In the genomic region with DNA sequence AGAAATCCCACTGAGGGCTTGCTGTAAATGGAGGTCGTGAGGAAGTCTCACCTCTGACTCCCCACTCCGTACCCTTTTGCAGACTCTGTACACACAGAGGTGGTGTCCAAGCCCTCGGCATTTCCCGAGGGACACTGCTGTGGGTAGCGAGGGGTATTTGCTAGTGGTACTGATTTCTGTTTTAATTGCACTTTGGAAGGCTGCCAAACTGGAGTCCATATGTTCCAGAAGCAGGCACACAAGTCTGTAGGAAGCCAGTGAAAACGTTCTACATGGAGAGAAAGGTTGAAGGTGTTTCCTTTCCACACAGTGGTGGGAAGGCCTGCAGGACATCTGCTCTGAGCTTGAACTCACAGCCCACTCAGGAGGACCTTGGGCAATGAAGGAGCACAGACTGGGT, we compare ENCODE assay signal across 25 mouse cellular contexts.
DNase-seq lines count a peak whose midpoint lies in the region; ATAC-seq and TF ChIP-seq lines count a peak whose summit lies in the region.
"Had no signal": no experiment of that assay in that cellular context is flagged by ENCODE, and none has a peak within 500 bp of the region (broad histone marks: within the 10 kb centered on the region; RNA-seq: fewer than 3 reads in every experiment).

No protein-coding gene starts in this region.

- ATAC-seq in embryonic facial prominence, embryonic 14.5 days (ENCODE audit: low read depth): no peak
- ATAC-seq in frontal cortex, adult (ENCODE audit: low TSS enrichment): 0 out of 2 replicates have a peak, but pooled peaks have one; percentile 5
- ATAC-seq in midbrain, embryonic 16.5 days: no peak
- ATAC-seq: CD4-positive, CD25-positive, alpha-beta regulatory T cell, adult 4 months; inflammation-experienced regulatory T-cells, adult 6 months; intestine, postnatal 0 days had no signal

- TF ChIP-seq CTCF in left cerebral cortex, adult 2 months (IDR thresholded peaks at IDR 0.05): no peak
- TF ChIP-seq CTCF in brain, embryonic 14.5 days (IDR thresholded peaks at IDR 0.05; ENCODE audit: borderline replicate concordance, extremely low read depth, insufficient read depth, insufficient read length): no peak

- no peaks in the 10 kb centered on the region for H3K27me3 ChIP-seq in embryonic facial prominence, embryonic 14.5 days (replicated peaks; ENCODE audit: control insufficient read depth, insufficient read depth, low read length)
- H3K27me3 ChIP-seq in embryonic facial prominence, embryonic 10.5 days (replicated peaks; ENCODE audit: low read depth, poor library complexity, severe bottlenecking): no peaks in the 10 kb centered on the region
- no peaks in the 10 kb centered on the region for H3K27me3 ChIP-seq in midbrain, embryonic 16.5 days (ENCODE audit: control insufficient read depth, insufficient read depth, low read depth, low read length)
- H3K27me3 ChIP-seq: embryonic facial prominence, embryonic 13.5 days; hindbrain, embryonic 15.5 days had no signal

- peak; percentile 63 for DNase-seq in embryonic facial prominence, embryonic 14.5 days (ENCODE audit: low spot score)
- no peak for DNase-seq in embryonic facial prominence, embryonic 10.5 days (ENCODE audit: low spot score)
- no peak for DNase-seq in frontal cortex, postnatal 14 days (ENCODE audit: low spot score in 2 of 2)
- no peak for DNase-seq in left cerebral cortex, adult 2 months (ENCODE audit: extremely low spot score in 1 of 2, low spot score in 2 of 2)
- no peak for DNase-seq in left cerebral cortex, adult 11 months (ENCODE audit: low spot score)
- DNase-seq in brain, embryonic 14.5 days (ENCODE audit: low read depth): peak; percentile 75
- DNase-seq: adrenal gland, adult 8-10 months; adrenal gland, postnatal 36 days; B cell, adult 2 months; cerebellum, adult 11-12 months; cerebellum, adult 9-10 months; cerebellum, postnatal 25 days; gastrocnemius, postnatal 36 days; heart, adult 18-20 months; heart, postnatal 10 days; heart, postnatal 4 days had no signal

- no peaks in the 10 kb centered on the region for H3K36me3 ChIP-seq in embryonic facial prominence, embryonic 14.5 days (ENCODE audit: control insufficient read depth, insufficient read depth, low read length)
- H3K36me3 ChIP-seq in embryonic facial prominence, embryonic 10.5 days (replicated peaks): no peaks in the 10 kb centered on the region
- no peaks in the 10 kb centered on the region for H3K36me3 ChIP-seq in midbrain, embryonic 16.5 days (ENCODE audit: control insufficient read depth, insufficient read depth, low read length)
- H3K36me3 ChIP-seq: embryonic facial prominence, embryonic 13.5 days; G1E; heart, embryonic 10.5 days; hindbrain, embryonic 15.5 days had no signal

- H3K4me1 ChIP-seq in embryonic facial prominence, embryonic 14.5 days (ENCODE audit: control insufficient read depth, insufficient read depth, low read length): peaks cover 30% of the 10 kb centered on the region
- H3K4me1 ChIP-seq in embryonic facial prominence, embryonic 10.5 days: peaks cover 49% of the 10 kb centered on the region
- H3K4me1 ChIP-seq in midbrain, embryonic 16.5 days (ENCODE audit: control insufficient read depth, insufficient read depth, low read length): peaks cover 18% of the 10 kb centered on the region

- intact Hi-C loops in left cerebral cortex, adult 2 months (cut with DNase I): no loop called here

- H3K9me3 ChIP-seq in embryonic facial prominence, embryonic 14.5 days (ENCODE audit: control insufficient read depth, low read length): no peaks in the 10 kb centered on the region
- H3K9me3 ChIP-seq in embryonic facial prominence, embryonic 10.5 days: no peaks in the 10 kb centered on the region
- H3K9me3 ChIP-seq in midbrain, embryonic 16.5 days (replicated peaks; ENCODE audit: control insufficient read depth, low read length, poor library complexity, severe bottlenecking): no peaks in the 10 kb centered on the region
- H3K9me3 ChIP-seq: embryonic facial prominence, embryonic 13.5 days; heart, embryonic 10.5 days; hindbrain, embryonic 15.5 days had no signal

- 36% methylated on average over 6 of the region's 6 CpGs for WGBS in embryonic facial prominence, embryonic 14.5 days
- 67% methylated on average over 6 of the region's 6 CpGs for WGBS in embryonic facial prominence, embryonic 10.5 days
- WGBS in midbrain, embryonic 16.5 days: 50% methylated on average over 6 of the region's 6 CpGs

- H3K9ac ChIP-seq in embryonic facial prominence, embryonic 14.5 days (ENCODE audit: low read depth, low read length): no peak overlapping the region
- no peak overlapping the region for H3K9ac ChIP-seq in midbrain, embryonic 16.5 days (ENCODE audit: low read depth, low read length)
- H3K9ac ChIP-seq: embryonic facial prominence, embryonic 13.5 days; hindbrain, embryonic 15.5 days had no signal

- H3K4me2 ChIP-seq in embryonic facial prominence, embryonic 14.5 days (ENCODE audit: low read depth, low read length): no peak overlapping the region
- no peak overlapping the region for H3K4me2 ChIP-seq in midbrain, embryonic 16.5 days (ENCODE audit: low read length)
- H3K4me2 ChIP-seq: embryonic facial prominence, embryonic 13.5 days; hindbrain, embryonic 15.5 days had no signal

- no peak overlapping the region for H3K4me3 ChIP-seq in embryonic facial prominence, embryonic 14.5 days (ENCODE audit: low read depth, low read length)
- no peak overlapping the region for H3K4me3 ChIP-seq in embryonic facial prominence, embryonic 10.5 days
- H3K4me3 ChIP-seq in left cerebral cortex, adult 2 months: no peak overlapping the region
- no peak overlapping the region for H3K4me3 ChIP-seq in midbrain, embryonic 16.5 days (ENCODE audit: low read depth, low read length)
- H3K4me3 ChIP-seq: embryonic facial prominence, embryonic 13.5 days; heart, embryonic 10.5 days; hindbrain, embryonic 15.5 days had no signal

- no peak overlapping the region for H3K27ac ChIP-seq in embryonic facial prominence, embryonic 14.5 days (replicated peaks; ENCODE audit: low read depth, low read length)
- no peak overlapping the region for H3K27ac ChIP-seq in embryonic facial prominence, embryonic 10.5 days (replicated peaks)
- 0 out of 2 replicates have a peak overlapping the region, but pooled peaks have one; percentile 19 for H3K27ac ChIP-seq in left cerebral cortex, adult 2 months
- no peak overlapping the region for H3K27ac ChIP-seq in midbrain, embryonic 16.5 days (ENCODE audit: low read length)
- H3K27ac ChIP-seq: embryonic facial prominence, embryonic 13.5 days; heart, embryonic 10.5 days; hindbrain, embryonic 15.5 days had no signal

- no peak for TF ChIP-seq POLR2A in brain, embryonic 14.5 days (IDR thresholded peaks at IDR 0.05; ENCODE audit: borderline replicate concordance, extremely low read depth, insufficient read depth, insufficient read length, poor library complexity, severe bottlenecking)

Comparison
In these comparisons a context has a peak if more than half of its experiments do, and no peak if none do; other contexts are left out.
1. DNase-seq: peak in embryonic facial prominence, embryonic 14.5 days (single experiment) and brain, embryonic 14.5 days (single experiment); none in embryonic facial prominence, embryonic 10.5 days (single experiment), frontal cortex, postnatal 14 days (0 of 2), left cerebral cortex, adult 2 months (0 of 2) and left cerebral cortex, adult 11 months (single experiment).